Mouse (Mus musculus): ENCODE results near the gene Mfsd4b3. TPM values are rescaled to one million over a fixed set of nuclear protein-coding genes. Genes with fewer than 3 reads are reported as not detected.

The Mfsd4b3 gene
- under 1 TPM; 0.19 to 0.60 TPM for polyA plus RNA-seq (2012; fragmentation: generic; extraction: Trizol)

GRCm38 (mm10) chr10:39959761-39960440, at the start of gene Mfsd4b3:
TSS of gene Mfsd4b3 (minus strand) at chr10:39960153.

GRCm38 (mm10) chr10:39986466-39986865, 26.5 kb upstream of the Mfsd4b3 start, which contains the start of gene Mfsd4b5:
TSS of gene Mfsd4b5 (minus strand) at chr10:39986646.

GRCm38 (mm10) chr10:39926616-39927139, 33.3 kb downstream of the Mfsd4b3 start, which contains the start of gene Mfsd4b2:
TSS of gene Mfsd4b2 (minus strand) at chr10:39926923.

GRCm38 (mm10) chr10:39898874-39899371, 61.0 kb downstream of the Mfsd4b3 start, which contains the start of gene Mfsd4b4:
TSS of gene Mfsd4b4 (minus strand) at chr10:39899238.

Other genes with a start within 250 kb of the Mfsd4b3 start
- 1 to 10 TPM in 1 of 2 experiments, under 1 TPM in 1; 0.09 to 4.5 TPM for gene Rev3l, start 228.0 kb downstream of the Mfsd4b3 start, polyA plus RNA-seq (2012; fragmentation: generic; extraction: Trizol)
- 1 to 10 TPM in 1 of 2 experiments, under 1 TPM in 1; 0.40 to 6.0 TPM for gene Mfsd4b4, start 60.9 kb downstream of the Mfsd4b3 start, polyA plus RNA-seq (2012; fragmentation: generic; extraction: Trizol)
- not detected for gene Mfsd4b2, start 33.2 kb downstream of the Mfsd4b3 start, polyA plus RNA-seq (2012; fragmentation: generic; extraction: Trizol)
- under 1 TPM; 0.02 to 0.05 TPM for gene Mfsd4b5, start 26.5 kb upstream of the Mfsd4b3 start, polyA plus RNA-seq (2012; fragmentation: generic; extraction: Trizol)
- under 1 TPM in 1 of 2 experiments, not detected in 1; 0.04 TPM for gene Mfsd4b1, start 65.1 kb upstream of the Mfsd4b3 start, polyA plus RNA-seq (2012; fragmentation: generic; extraction: Trizol)
- gene Slc16a10, start 182.1 kb upstream of the Mfsd4b3 start, polyA plus RNA-seq (2012; fragmentation: generic; extraction: Trizol), result 1 to 10 TPM in 1 of 2 experiments, under 1 TPM in 1; 0.82 to 1.5 TPM